Mouse (Mus musculus) megakaryocyte, embryonic 14.5 days (primary cell): Measurements from ENCODE around the gene Bysl.

Experiments
- FLI1 ChIP-seq: IDR thresholded peaks from 2 replicates; pipeline ENCODE4 v1.6.1; 2012; ENCODE audit warnings: low read length, inconsistent platforms, mixed read lengths
- GATA1 ChIP-seq: IDR thresholded peaks from 3 replicates; pipeline ENCODE4 v1.6.1; 2012; ENCODE audit warnings: mixed read lengths, low read length, inconsistent platforms, borderline replicate concordance

DNA sequence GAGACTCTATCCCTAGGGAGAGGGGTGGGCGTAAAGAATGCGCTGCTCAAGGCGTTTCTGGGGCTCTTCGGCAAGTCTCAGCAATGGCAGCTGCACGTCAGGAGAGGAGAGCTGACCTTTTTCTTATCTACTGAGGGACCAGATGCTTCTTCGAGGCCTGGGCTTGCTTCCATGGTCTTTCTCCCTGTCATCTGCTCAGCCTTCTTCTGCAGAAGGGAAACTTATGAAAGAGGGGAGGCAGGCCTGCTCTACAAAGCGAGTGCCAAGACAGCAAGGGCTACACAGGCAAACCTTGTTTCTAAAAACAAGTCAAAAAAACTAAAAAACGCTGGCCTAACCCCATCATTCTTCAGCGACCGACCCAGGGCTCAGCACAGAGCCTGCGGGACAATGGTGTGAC lies 36.5 kb downstream of the Bysl start:
- no peak for TF ChIP-seq GATA1
- TF ChIP-seq FLI1, result no peak
